Mouse (Mus musculus) ES-E14 (cell line): ENCODE results near the gene Mmp7. TPM values are rescaled to one million over a fixed set of nuclear protein-coding genes. Genes with fewer than 3 reads are reported as not detected.

ENCODE experiments used
- DNase-seq: peaks from one replicate; pipeline ENCODE4 v3.0.0-alpha.2; 2013; ENCODE audit warnings: low read depth, low spot score
- H3K27ac ChIP-seq: 2 replicates; pipeline ENCODE4 v1.5.1; 2012; ENCODE audit warnings: low read depth, mild to moderate bottlenecking, low read length, moderate library complexity, mixed read lengths; ENCODE audit not compliant: poor library complexity, insufficient read depth, severe bottlenecking
- H3K36me3 ChIP-seq: 2 replicates; pipeline ENCODE4 v1.6.1; 2012; ENCODE audit warnings: mild to moderate bottlenecking, low read length, moderate library complexity, mixed read lengths; ENCODE audit not compliant: control insufficient read depth, poor library complexity, insufficient read depth, severe bottlenecking
- H3K4me1 ChIP-seq, 2 experiments: fragments of 150-350 bp in 1 of 2; sonication (generic) in 1 of 2; 2 replicates each; pipeline ENCODE4 v1.6.1; 2012; ENCODE audit warnings: low read length in 2 of 2, mild to moderate bottlenecking in 1 of 2, mixed read lengths in 1 of 2; ENCODE audit not compliant: control insufficient read depth in 2 of 2, insufficient read depth in 2 of 2, poor library complexity in 1 of 2
- H3K4me3 ChIP-seq, 2 experiments: fragments of 150-350 bp in 1 of 2; sonication (generic) in 1 of 2; 2 replicates each; pipeline ENCODE4 v1.5.1; 2012; ENCODE audit warnings: low read length in 2 of 2, low read depth in 1 of 2, mild to moderate bottlenecking in 1 of 2, mixed read lengths in 1 of 2; ENCODE audit not compliant: insufficient read depth in 1 of 2, poor library complexity in 1 of 2, severe bottlenecking in 1 of 2
- H3K9ac ChIP-seq: 2 replicates; pipeline ENCODE4 v1.6.1; 2012; ENCODE audit warnings: low read depth, mild to moderate bottlenecking, low read length, mixed read lengths; ENCODE audit not compliant: poor library complexity, insufficient read depth, severe bottlenecking
- H3K9me3 ChIP-seq: fragments of 150-350 bp; sonication (generic); 2 replicates; pipeline ENCODE4 v1.6.1; 2012; ENCODE audit warnings: low read depth, mild to moderate bottlenecking, low read length; ENCODE audit not compliant: control insufficient read depth, insufficient read depth
- CHD2 ChIP-seq: IDR thresholded peaks from 2 replicates; pipeline ENCODE4 v1.6.1; 2014; ENCODE audit warnings: mild to moderate bottlenecking, low read depth, low read length, inconsistent platforms
- HCFC1 ChIP-seq: IDR thresholded peaks from 2 replicates; pipeline ENCODE4 v1.6.1; 2012; ENCODE audit warnings: low read length, inconsistent platforms, borderline replicate concordance; ENCODE audit not compliant: insufficient read depth
- MAFK ChIP-seq: IDR thresholded peaks from 2 replicates; pipeline ENCODE4 v1.6.1; 2014; ENCODE audit warnings: mild to moderate bottlenecking, low read depth, low read length, inconsistent platforms; ENCODE audit not compliant: insufficient read depth
- ZC3H11A ChIP-seq: IDR thresholded peaks from 2 replicates; pipeline ENCODE4 v1.6.1; 2012; ENCODE audit warnings: low read depth, mild to moderate bottlenecking, inconsistent platforms, low read length, borderline replicate concordance
- ZNF384 ChIP-seq: IDR thresholded peaks from 2 replicates; pipeline ENCODE4 v1.6.1; 2012; ENCODE audit warnings: low read depth, low read length, inconsistent platforms
- in situ Hi-C, 2 experiments: fragments of 600-800 bp; cut with MboI; formaldehyde crosslinking; loops; one replicate each; pipeline ENCODE4 v1.15.1; 2025; ENCODE audit warnings: low sequenced_read_pairs in 2 of 2, inconsistent platforms in 1 of 2; ENCODE audit not compliant: unreplicated experiment in 2 of 2
- total RNA-seq: library from RNA; depleted of rRNA; stranded (reverse); fragments of 300-350 nt; gene quantifications from 2 replicates; pipeline ENCODE4 v1.2.3, GENCODE M21; 2012

Mmp7 gene
- total RNA-seq, 1 experiment, result not detected

GRCm38 (mm10) chr9:7714908-7715175, 23.0 kb downstream of the Mmp7 start:
- no peaks in the 10 kb centered on the region for H3K36me3 ChIP-seq
- H3K27ac ChIP-seq, result no peak overlapping the region
- no peaks in the 10 kb centered on the region for H3K9me3 ChIP-seq
- no peak overlapping the region for H3K9ac ChIP-seq
- DNase-seq, result no peak
- TF ChIP-seq ZNF384, result no peak
- TF ChIP-seq MAFK, result no peak
- no peak for TF ChIP-seq HCFC1
- no peak for TF ChIP-seq CHD2
- no peak for TF ChIP-seq ZC3H11A
- 0 out of 4 replicates have a peak, but pooled peaks cover 0 to 2% of the 10 kb centered on the region in 2 experiments for H3K4me1 ChIP-seq
- no peak overlapping the region for H3K4me3 ChIP-seq
- in situ Hi-C loops, result loop anchor here (5.0 to 25.0 kb wide), 3 partner anchors 137 to 472 kb away; no protein-coding TSS in a partner anchor

DNA sequence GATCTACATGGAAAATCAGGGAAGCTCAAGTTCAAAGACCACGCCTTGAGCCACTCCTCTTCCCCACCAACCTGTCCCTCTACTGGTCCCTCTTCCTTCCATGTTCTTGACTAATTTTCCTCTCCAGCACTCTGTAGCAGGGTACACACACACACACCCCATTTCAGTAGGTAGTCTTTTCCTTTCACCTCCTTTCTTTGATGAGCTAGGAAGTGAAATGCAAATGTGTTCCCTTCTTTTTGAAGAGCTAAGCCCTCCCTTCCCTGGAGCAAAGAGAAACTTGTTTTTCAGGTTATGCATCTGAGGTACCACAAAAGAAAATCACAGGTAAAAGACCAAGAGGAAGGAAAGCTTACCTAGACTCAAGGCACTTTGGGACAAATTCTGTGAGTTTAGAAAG, 29.7 kb downstream of the Mmp7 start:
- in situ Hi-C loops, result loop anchor here in 1 of 2 experiments (25.0 kb wide), 1 partner anchor 466 kb away; no protein-coding TSS in a partner anchor

DNA sequence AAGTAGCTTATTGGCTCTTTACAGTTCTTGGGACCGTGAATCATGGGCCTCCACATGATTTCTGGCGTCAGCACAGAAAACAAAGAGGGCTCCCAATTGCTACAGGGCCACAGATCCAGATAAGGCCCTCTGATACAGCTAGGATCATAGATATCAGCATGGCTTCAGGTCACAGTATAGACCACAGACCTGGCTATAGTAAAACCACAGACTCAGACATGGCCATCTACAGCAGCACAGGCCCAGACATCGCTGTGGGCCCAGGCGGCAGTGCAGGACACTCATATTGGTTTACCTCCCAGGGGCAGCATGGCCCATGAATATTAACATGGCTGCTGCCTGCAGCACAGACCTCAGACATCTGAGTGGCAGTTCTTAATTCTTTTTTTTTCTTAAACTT, 37.1 kb downstream of the Mmp7 start:
- Histone ChIP-seq H3K36me3 (no peaks in the 10 kb centered on the region), H3K4me3 (no peak overlapping the region), H3K9ac (no peak overlapping the region), H3K27ac (no peak overlapping the region), H3K9me3 (no peaks in the 10 kb centered on the region), H3K4me1 (no peaks in the 10 kb centered on the region)
- no peak for TF ChIP-seq MAFK
- no peak for TF ChIP-seq HCFC1
- TF ChIP-seq ZC3H11A, result no peak
- no peak for TF ChIP-seq CHD2
- TF ChIP-seq ZNF384, result no peak
- in situ Hi-C loops, result no loop called here
- no peak for DNase-seq

More for the DNA sequence above, 29.7 kb downstream of the Mmp7 start:
- no peaks in the 10 kb centered on the region for H3K36me3 ChIP-seq
- H3K27ac ChIP-seq, result peak overlapping the region; percentile 75; the same call in 1 of the 2 replicates
- no peak for DNase-seq
- no peaks in the 10 kb centered on the region for H3K9me3 ChIP-seq
- no peak overlapping the region for H3K9ac ChIP-seq
- TF ChIP-seq HCFC1 (no peak), ZC3H11A (no peak), CHD2 (no peak), ZNF384 (no peak), MAFK (no peak)
- peaks cover 0 to 8% of the 10 kb centered on the region in 2 experiments; a peak in 2 of 4 replicates for H3K4me1 ChIP-seq
- H3K4me3 ChIP-seq, result no peak overlapping the region

DNA sequence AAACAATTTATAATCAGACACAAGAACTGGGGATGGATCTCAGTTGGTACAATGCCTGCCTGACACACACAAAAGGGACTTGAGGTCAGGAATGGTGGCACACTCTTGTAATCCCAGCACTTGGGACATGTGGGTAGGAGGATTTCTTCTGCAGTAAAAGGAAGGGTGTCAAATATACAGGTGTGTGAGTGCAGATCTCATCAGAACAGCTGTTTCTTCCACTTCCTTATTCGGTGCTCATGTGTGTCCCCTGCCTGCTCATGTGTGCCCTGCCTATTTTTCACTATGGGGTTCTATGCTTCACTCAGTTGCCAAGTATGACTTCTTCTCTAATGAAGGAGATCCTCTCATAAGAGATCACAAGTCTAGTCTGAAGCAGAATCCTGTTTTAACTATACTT, 50.8 kb downstream of the Mmp7 start:
- TF ChIP-seq ZNF384 (no peak), MAFK (no peak), ZC3H11A (no peak), HCFC1 (no peak), CHD2 (no peak)
- H3K4me3 ChIP-seq, result no peak overlapping the region
- in situ Hi-C loops, result no loop called here

DNA sequence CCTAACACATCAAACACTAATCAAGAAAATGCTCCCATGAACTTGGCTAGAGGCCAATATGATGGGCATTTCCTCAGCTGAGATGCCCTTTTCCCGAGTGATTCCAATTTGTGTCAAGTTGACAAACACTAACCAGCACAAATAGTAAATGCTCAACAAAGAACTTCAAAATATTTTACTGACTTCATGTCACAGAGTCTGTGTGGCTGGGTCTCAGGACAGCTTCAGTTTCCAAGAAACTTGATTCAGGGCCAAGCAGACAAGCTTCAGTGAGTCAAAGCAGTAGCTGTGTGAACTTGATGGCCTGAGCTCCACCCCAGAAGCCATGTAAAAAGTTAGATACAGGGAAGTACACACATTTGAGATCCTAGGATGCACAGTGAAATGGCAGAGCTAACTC, 52.3 kb downstream of the Mmp7 start:
- Histone ChIP-seq H3K4me3 (no peak overlapping the region), H3K4me1 (no peaks in the 10 kb centered on the region), H3K27ac (no peak overlapping the region), H3K9me3 (no peaks in the 10 kb centered on the region), H3K36me3 (no peaks in the 10 kb centered on the region), H3K9ac (no peak overlapping the region)
- TF ChIP-seq ZC3H11A (no peak), CHD2 (no peak), HCFC1 (no peak), ZNF384 (no peak), MAFK (no peak)
- in situ Hi-C loops, result no loop called here
- no peak for DNase-seq

More for the DNA sequence above, 50.8 kb downstream of the Mmp7 start:
- no peaks in the 10 kb centered on the region for H3K4me1 ChIP-seq
- no peak overlapping the region for H3K27ac ChIP-seq
- no peaks in the 10 kb centered on the region for H3K36me3 ChIP-seq
- no peak overlapping the region for H3K9ac ChIP-seq
- no peaks in the 10 kb centered on the region for H3K9me3 ChIP-seq
- DNase-seq, result no peak
